Mouse (Mus musculus): ENCODE results near the gene Fbxo5. TPM values are rescaled to one million over a fixed set of nuclear protein-coding genes. Genes with fewer than 3 reads are reported as not detected.

The Fbxo5 gene
- total RNA-seq (2017): 6.1 and 7.8 TPM in 2 replicates

DNA sequence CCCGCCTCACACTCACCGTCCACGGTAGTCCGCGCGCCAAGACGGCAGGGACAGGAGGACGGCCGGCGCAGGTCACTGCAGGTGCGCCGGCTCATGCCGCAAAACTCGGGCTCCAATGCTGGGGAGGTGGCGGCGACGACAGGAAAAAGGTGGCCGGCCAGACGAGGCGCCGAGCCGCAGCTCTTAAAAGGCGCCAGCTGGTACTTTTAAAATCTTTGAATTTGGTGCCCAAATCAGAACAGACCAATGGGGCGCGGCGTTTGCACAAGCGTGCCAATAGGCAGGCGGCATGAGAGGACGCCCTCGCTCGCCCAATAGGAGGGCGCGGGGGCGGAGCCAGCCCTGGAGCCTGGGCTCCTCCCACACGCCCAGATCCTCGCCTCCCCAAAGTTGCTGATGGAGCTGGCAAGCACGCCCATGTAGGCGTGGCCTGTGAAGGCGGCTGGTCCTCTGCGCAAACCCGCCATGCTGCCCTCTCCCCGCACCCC is at the start of gene Fbxo5:
Gene Fbxo5 (minus strand): TSS at position 358 of the 488 bp plus-strand sequence.
- peak; percentile 95 for ATAC-seq (ENCODE audit: extremely low read depth, insufficient number of reproducible peaks, low FRiP score, poor library complexity, severe bottlenecking)

DNA sequence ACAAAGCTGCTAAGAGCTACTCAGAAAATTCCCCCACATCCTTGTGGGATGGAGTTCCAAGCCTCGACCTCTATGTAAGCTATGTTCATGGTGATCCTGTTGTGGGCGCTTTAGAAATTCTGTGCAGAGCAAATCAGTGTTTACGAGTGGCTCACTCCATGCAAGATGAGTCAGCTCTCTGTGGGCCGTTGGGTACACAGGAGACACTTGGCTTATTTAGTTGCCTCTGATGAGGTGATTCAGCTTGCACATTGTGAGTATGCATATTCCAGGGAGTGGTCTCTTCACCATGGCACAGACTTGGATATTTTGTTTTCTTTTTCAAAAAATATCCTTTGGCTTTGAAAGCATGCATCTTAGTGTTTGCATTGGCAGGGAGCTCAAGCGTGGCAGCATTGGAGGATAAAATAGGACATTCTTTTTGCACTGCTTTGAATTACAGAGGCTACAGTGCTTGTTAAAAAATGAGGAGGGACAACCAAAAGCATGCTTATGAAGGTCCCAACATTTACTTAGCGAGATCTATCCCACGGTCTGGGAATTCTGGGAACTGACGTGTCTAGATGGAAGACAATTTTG is 48.0 kb upstream of the Fbxo5 start:
- no peak for ATAC-seq (ENCODE audit: extremely low read depth, insufficient number of reproducible peaks, low FRiP score, poor library complexity, severe bottlenecking)

DNA sequence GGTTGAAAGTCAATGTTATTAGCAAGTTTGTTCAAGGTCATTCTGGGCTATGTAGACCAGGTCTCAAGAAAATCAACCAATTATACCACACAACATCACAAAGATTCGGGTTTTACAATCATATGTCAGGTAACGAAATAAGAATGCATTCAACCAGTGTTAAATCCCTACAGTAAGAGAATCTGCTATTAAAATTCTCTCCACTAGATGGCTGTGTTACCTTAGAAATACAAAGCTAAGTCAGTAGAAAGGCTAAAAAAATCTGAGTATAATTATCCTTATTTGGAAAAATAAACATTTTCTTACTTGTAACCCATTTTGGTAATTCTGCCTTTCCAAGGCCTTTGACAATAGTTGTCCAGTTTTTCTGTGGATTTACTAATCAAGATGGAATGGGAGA is 41.5 kb upstream of the Fbxo5 start:
- no peak for ATAC-seq (ENCODE audit: extremely low read depth, insufficient number of reproducible peaks, low FRiP score, poor library complexity, severe bottlenecking)

DNA sequence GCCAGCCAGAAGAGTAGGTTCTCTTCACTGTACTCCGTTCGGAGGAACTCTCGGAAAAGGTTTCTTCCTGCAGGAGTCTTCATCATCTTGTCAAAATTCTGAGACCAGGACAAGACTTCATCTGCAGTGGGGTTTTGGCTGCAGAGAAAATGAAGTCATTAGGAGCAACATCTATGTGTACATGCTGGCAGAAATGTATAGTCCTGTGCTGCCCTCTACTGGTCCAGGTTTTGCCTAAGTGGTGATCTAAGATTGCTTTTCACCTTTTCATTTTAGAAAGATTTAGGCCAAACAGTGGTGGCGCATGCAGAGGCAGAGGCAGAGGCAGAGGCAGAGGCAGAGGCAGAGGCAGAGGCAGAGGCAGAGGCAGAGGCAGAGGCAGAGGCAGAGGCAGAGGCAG is 36.0 kb upstream of the Fbxo5 start:
- ATAC-seq (ENCODE audit: extremely low read depth, insufficient number of reproducible peaks, low FRiP score, poor library complexity, severe bottlenecking): peak; percentile 51

DNA sequence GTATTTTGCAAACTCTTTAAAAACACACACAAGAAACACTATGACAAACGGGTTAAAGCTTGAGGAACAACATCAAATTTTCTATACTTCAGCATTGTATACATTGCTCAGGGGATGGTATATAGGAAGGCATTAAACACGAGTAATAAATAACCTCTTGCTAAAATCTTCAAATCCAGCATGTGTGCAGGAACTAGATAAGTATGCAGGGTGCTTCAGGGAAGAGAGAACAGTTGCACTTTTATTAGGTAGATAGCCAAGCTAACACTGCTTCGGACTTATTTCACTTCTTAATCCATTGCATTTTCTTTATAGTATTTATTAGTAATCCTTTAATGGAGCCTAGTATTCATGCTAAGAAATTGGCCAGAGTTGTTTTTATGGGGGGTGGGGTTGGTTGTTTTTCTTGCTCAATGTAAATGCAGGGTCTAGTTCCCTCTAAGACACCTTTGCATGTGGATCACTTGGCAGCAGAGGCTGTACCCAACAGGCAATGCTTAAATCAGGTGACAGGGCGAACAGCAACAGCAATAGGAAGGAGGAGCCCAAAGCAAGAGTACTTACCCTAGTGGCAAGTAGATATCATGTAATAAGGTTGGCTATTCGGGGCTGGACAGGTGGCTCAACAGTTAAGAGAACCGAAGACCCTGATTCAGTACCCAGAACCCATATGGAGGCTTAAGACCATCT is 21.1 kb upstream of the Fbxo5 start:
- ATAC-seq (ENCODE audit: extremely low read depth, insufficient number of reproducible peaks, low FRiP score, poor library complexity, severe bottlenecking): no peak

DNA sequence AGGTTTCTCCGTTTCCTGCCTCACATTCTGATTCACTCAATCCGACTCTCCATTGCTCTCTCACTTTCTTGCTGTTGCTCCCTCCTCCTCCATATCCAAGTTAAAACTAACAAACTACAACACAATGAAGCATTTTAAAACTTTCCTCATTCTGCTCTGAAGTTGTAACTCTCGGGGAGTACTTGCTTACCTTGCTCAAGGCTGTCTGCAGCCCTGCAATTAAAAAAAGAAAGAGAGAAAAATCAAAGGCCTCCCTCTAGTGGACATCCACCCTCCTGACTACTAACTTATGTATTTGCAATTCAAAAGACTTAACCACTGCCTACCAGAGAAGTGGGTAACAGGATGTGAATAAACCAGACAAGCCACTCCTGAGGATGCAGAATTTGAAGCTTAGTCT is 19.4 kb upstream of the Fbxo5 start:
- peak; percentile 24 for ATAC-seq (ENCODE audit: extremely low read depth, insufficient number of reproducible peaks, low FRiP score, poor library complexity, severe bottlenecking)

DNA sequence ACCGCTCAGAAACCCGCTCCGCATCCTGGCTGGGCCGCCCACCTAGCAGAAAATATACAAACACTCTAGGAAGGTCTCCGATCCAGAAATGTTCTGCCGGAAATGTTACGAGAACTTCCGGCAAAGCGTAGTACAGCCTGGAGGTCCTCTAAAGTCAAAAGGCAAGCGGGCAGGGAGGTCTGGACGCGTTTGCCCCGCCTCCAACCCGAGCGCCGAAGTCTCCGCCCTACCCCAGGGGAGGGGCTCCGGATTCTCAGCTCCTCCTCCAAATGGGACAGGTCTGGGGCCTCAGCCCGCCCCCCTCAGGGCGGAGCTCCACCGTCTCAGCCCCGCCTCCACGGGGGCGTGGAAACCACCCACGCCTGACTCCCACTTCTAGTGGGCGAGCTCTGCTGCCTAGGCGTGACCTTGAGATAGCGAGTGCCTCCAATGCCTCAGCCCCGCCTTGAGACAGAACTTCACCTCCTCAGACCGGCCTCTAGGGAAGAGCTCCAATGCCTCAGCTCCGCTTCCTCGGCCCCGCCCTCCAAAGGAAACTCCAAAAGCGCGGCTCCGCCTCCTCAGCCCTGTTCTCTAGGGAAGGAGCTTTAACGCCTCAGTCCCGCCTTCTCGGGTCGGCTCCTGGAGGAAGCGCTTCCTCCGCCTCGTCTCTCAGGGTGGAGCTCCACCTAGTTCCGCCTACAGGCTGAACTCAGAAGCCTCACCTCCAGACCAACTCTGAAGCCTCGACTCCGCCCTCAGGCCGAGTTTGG is 18.5 kb upstream of the Fbxo5 start, which contains the start of gene Mtrf1l:
Gene Mtrf1l (minus strand): TSS at position 171 of the 752 bp plus-strand sequence.
- ATAC-seq (ENCODE audit: extremely low read depth, insufficient number of reproducible peaks, low FRiP score, poor library complexity, severe bottlenecking): peak; percentile 85

DNA sequence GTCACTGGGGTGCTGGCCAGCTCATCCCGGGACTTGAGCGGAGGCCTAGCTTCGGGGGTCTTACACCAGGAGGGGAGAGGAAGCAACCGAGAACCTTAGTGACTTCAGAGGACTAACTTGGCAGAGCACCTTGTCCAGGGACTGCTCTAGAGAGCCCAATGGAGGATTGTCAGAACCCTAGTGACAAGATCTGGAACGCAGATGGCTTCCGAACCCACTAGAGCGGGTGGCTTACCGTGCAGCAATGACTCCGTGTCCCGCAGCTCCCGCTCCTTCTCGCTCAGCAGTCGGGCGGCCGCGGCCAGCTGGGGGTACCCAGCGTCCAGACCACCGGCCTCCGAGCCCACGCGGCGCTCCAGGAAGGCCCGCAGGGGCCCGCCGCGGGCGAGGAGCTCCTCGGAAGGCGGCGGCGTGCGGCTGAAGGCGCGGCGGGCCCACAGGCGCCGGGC is 17.9 kb upstream of the Fbxo5 start:
- no peak for ATAC-seq (ENCODE audit: extremely low read depth, insufficient number of reproducible peaks, low FRiP score, poor library complexity, severe bottlenecking)

DNA sequence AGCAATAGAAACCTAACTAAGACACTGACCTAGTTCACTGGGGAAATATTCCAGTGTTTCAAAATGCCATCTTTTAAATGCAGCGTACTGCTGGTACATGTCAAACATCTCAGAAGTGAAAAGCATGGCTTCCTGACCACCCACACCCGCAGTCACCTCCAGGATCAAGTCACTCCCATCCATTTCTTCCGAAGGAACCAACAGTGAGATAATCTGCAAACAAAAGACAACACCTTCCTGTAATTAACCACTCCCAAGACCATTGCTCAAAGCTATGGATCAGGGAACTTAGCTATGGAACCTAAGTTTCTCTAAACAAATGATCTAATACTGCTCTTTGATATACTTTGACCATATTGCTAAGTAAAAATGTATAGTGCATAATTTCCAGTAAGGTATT is 13.4 kb upstream of the Fbxo5 start:
- no peak for ATAC-seq (ENCODE audit: extremely low read depth, insufficient number of reproducible peaks, low FRiP score, poor library complexity, severe bottlenecking)

DNA sequence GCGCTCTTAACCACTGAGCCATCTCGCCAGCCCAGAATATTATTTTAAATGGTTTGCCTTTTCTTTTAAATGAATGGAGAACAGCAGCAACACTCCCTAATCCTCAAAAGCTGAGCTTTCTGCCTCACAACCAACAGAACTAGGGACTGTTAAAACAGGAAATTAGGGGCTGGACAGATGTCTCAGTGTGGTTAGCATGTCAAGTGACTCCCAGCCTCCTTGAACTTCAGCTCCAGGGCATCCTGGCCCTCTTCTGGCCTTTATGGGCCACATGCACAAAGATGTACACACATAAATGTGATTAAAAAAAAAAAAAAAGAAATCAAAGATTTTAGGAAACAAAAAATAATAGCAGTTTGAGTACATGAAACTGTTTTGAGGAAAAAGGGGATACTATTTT is 10.6 kb upstream of the Fbxo5 start:
- ATAC-seq (ENCODE audit: extremely low read depth, insufficient number of reproducible peaks, low FRiP score, poor library complexity, severe bottlenecking): no peak

DNA sequence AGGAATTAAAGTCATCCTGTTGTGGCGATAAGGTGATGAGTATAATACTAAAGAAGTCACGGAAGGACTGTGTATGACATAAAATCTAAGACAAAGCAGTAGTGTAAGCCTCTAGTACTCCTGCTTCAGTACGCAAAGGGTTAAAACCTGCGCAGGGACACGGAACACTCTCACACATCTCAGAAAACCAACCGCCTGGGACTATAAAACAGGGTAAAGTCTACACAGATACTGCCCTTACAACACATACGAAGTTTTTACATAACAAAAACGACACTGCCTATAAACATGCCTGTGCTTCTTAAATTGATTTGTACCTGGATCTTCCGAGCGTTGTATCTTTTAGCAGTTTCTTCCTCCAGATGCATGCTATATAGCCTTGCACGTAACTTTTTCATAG is 8.3 kb upstream of the Fbxo5 start:
- ATAC-seq (ENCODE audit: extremely low read depth, insufficient number of reproducible peaks, low FRiP score, poor library complexity, severe bottlenecking): no peak

DNA sequence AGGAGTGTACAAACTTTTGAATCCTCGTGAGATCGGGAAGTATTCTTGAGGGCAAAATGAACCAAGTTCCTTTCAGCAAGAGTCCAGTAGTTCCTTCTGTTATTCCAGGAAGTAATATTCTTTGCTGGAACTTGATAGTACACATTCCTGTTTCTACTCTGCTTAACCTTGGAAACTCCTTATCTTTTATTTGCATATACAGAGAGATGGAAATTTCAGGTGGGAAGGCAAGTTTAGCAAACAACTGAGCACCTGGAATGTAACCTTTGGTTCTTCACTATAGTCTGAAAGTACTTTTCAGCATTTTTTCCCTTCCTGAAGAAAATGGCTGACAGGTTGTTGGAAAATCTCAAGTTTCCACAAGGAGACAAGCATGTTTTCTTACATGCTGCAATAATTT is 2.3 kb upstream of the Fbxo5 start:
- no peak for ATAC-seq (ENCODE audit: extremely low read depth, insufficient number of reproducible peaks, low FRiP score, poor library complexity, severe bottlenecking)

DNA sequence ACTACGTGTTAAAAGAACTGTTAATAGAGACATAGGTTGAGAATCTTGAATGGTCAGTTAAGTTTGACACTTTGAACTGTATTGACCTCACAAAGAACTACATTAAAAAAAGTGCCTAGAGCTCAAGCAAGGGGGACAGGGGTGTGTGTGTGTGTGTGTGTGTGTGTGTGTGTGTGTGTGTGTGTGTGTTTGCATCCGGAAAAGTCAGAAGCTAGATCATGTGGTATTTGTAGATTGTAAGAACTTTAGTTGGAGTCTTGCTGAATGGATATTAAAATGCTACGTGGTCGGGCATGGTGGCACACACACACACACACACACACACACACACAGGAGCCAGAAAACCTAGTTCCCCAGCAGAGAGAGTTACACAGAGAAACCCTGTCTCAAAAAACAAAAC is 1.6 kb upstream of the Fbxo5 start:
- ATAC-seq (ENCODE audit: extremely low read depth, insufficient number of reproducible peaks, low FRiP score, poor library complexity, severe bottlenecking): no peak

DNA sequence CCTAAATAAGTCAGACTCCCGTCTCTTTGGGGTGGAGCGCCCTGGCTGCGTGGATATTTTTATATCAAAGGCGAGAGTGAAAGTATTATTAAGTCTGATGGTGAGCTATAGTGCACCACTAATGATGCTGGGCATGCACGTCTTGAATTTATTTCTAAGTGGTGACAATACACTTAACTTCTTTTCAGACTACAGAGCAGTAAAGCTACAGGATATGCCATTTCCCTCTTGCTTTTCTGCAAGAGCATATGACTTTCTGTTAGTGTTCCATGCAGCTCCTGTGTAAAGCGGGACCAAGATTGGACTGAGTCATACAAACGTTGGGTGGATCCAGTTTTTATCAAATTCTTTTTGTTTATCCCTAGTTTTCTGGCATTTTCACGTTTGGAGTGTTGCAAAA is 1.0 kb upstream of the Fbxo5 start:
- no peak for ATAC-seq (ENCODE audit: extremely low read depth, insufficient number of reproducible peaks, low FRiP score, poor library complexity, severe bottlenecking)

DNA sequence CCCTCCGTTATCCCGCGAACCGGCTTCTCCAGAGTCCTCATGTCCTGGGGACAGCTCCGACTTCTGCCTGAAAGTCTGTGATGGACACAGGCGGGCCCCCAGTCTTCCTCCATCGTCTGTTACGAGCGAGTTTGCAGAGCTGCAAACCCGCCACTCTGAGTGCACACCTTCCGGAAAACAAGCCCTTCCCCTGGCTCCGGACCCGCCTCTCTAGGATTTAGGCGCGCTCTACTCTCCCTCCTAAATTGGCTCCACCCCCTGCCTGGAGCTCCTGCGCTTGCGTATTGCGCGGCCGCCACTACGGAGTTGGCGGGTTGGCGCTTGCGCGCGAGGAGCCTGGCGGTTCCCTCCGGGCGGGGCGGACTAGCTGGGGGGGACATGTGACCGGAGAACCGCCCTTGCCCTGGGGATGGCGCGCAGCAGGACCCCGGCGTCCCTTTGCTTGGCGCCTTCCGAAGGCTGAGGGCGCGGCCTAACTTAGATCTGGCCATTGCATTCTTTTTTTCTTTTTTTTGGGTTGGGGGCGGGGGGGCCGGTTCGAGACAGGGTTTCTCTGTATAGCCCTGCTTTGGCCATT is 419 bp upstream of the Fbxo5 start:
- ATAC-seq (ENCODE audit: extremely low read depth, insufficient number of reproducible peaks, low FRiP score, poor library complexity, severe bottlenecking): peak; percentile 81

DNA sequence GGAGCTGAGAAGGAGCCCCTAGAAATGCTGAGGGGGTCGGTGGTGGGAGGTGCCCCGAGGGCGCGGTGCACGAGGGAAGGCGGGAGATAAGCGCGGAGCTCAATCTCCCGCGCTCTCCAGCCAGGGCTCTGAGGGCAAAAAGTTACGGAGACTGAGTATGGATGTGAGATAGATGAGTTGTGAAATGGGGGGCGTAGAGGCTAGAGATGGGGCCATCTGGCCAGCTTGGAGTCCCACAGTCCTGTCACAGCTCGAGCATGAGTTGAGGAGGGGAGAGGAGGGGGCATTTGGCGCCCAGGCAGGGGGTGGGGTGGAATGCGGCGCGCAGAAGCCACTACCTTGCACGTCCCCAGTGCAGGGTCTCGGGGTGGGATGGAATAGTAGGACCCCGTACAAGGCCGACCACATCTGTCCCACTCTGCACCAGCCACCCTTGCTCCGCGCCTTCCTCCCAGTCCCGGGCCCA is 676 bp downstream of the Fbxo5 start:
- no peak for ATAC-seq (ENCODE audit: extremely low read depth, insufficient number of reproducible peaks, low FRiP score, poor library complexity, severe bottlenecking)

DNA sequence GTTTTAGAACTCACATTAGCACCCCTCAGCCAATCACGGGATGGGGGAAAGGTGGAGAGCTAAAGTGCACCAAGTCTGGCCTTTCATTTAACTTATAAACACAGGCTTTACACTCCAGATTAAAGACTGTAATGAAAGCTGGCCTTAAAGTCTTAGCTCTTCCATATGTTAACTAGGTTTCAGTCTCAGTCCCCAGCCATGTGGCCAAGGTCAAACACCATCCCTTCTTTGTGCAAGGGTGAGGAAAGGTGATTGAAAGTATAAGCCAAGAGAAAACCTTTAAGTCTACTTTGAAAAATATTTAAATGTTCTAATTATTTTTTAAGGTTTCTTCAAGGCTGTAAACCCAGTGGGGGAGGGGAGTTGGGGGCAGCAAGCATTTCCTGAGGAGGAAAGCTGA is 1.7 kb downstream of the Fbxo5 start:
- no peak for ATAC-seq (ENCODE audit: extremely low read depth, insufficient number of reproducible peaks, low FRiP score, poor library complexity, severe bottlenecking)

DNA sequence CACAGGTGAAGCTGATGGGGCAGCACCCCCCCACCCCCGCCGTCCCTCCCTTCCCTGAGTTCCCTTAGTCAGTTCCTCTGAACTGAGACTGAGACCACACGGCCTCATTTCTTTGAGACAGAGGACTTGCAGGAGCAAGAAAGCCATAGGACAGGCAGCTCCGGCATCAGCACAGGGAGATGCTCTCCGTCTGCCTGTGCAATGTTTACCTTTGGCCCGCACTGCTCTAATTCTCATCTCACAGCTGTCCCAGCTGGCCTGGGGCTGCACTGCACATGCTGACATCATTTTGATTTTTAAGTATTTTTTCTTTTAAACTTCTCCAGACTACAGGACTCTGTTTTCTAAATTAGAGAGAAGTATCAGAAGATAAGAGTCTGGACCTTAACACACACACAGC is 2.5 kb downstream of the Fbxo5 start:
- no peak for ATAC-seq (ENCODE audit: extremely low read depth, insufficient number of reproducible peaks, low FRiP score, poor library complexity, severe bottlenecking)

DNA sequence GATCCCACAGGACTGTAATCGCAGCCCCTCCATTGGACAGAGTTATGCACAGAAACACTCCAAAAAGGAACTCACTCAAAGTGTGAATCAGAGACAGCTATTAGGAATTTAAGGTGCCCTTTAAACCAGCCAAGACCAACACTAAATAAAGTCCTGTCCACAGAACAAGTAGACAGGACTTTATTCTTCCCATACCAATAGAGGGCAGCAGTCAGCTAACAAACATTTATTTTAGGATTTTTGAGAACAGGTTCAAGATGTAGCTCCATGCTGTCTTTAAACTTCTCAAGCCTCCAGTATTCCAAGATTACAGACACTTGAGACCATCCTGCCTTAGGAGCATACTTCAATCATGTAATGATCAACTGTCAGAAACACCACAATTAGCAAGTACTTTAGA is 4.9 kb downstream of the Fbxo5 start:
- no peak for ATAC-seq (ENCODE audit: extremely low read depth, insufficient number of reproducible peaks, low FRiP score, poor library complexity, severe bottlenecking)

DNA sequence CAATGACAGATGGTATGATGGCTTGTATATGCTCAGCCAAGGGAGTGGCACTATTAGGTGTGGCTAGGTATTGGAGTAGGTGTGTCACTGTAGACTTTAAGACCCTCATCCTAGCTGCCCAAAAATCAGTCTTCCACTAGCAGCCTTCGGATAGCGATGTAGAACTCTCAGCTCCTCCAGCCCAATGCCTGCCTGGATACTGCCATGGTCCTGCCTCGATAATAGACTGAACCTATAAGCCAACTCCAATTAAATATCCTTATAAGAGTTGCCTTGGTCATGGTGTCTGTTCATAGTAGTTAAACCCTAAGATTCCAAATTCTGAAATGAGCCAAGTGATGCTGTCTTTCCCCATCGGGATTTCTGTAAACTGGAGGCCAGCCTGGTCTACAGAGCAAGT is 7.3 kb downstream of the Fbxo5 start:
- ATAC-seq (ENCODE audit: extremely low read depth, insufficient number of reproducible peaks, low FRiP score, poor library complexity, severe bottlenecking): no peak

All from neutrophil, adult 5-6 weeks (primary cell).